In genomic region chr10:127072270-127072669, GRCm38 (mm10) we compare ENCODE assay signal across 1 mouse cellular context.
TF ChIP-seq lines count a peak whose summit lies in the region.

No protein-coding gene starts in this region.

TF ChIP-seq in MEL, 35 proteins besides CTCF, POLR2A, EP300 and RAD21:
- TF ChIP-seq TBP (IDR thresholded peaks at IDR 0.05; ENCODE audit: low read depth, low read length), result peak; percentile 88
